Mouse (Mus musculus): Measurements from ENCODE around the gene Armc6. TPM values are rescaled to one million over a fixed set of nuclear protein-coding genes. Genes with fewer than 3 reads are reported as not detected.
"Not testable (repeated sequence)": the region's sequence is repeated elsewhere in the genome, so short reads cannot be mapped to it uniquely, and the experiment has no call there.

Gene Armc6
- total and polyA plus RNA-seq, 3 experiments: 7.0 to 9.4 (median 8.4) TPM

DNA sequence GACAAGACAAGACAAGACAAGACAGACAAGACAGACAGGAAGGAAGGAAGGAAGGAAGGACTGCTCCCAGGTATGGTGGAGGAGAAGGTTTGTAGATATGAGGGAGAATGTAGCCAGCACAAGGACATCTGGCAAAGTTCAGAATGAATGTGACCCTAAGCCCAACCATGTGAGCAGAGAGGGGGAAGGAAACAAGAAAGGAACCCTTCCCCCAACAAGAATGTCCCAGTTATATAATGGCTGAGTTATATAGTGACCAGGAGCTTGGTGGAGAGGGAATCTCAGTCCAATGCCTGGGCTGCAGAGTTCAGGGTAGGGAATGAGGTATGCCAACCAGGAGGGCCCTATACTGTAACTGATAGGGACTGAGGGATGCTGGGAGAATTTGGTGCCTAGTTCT is 16.8 kb downstream of the Armc6 start:
- DNase-seq: no peak
- intact Hi-C loops (cut with DNase I): no loop called here
- H3K27ac ChIP-seq: no peak overlapping the region

DNA sequence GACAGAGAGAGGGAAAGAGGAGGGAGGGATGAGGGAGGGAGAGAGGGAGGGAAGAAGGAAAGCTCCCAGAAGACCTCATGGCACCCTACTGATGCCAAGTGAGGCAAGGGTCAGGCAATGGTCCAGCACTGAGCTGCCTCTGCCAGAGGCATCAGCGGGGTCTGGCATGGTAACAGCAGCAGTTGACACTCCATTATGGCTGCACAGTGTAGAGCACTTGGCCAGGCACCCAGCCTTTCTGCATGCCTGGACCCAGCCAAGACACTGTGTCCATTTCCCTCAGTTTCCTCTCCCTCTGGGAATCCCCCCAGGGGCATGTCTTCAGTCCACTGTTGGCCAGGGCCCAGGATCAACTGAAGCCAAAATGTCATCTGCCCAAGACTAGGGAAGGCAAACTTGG is 17.7 kb downstream of the Armc6 start:
- H3K27ac ChIP-seq: peak overlapping the region; percentile 69
- no peak overlapping the region for H3K4me3 ChIP-seq
- intact Hi-C loops (cut with DNase I): no loop called here
- TF ChIP-seq EP300 (IDR thresholded peaks at IDR 0.05; ENCODE audit: insufficient read depth, low read depth, low read length): peak; percentile 94
- TF ChIP-seq CTCF (IDR thresholded peaks at IDR 0.05): no peak
- H3K36me3 ChIP-seq (ENCODE audit: control insufficient read depth, insufficient read depth, low read length): no peaks in the 10 kb centered on the region
- H3K27me3 ChIP-seq (ENCODE audit: control insufficient read depth, insufficient read depth, low read length): no peaks in the 10 kb centered on the region
- H3K79me2 ChIP-seq (replicated peaks; ENCODE audit: control insufficient read depth, insufficient read depth, low read length): no peaks in the 10 kb centered on the region
- DNase-seq: peak; percentile 78 to 86
- H3K9ac ChIP-seq (ENCODE audit: low read depth, low read length): no peak overlapping the region
- 17% methylated on average over 1 of the region's 1 CpGs for WGBS
- H3K4me1 ChIP-seq (ENCODE audit: control insufficient read depth, insufficient read depth, low read length): peaks cover 16% of the 10 kb centered on the region

More for the DNA sequence above, 16.8 kb downstream of the Armc6 start:
- TF ChIP-seq CTCF (IDR thresholded peaks at IDR 0.05) (no peak), EP300 (IDR thresholded peaks at IDR 0.05; ENCODE audit: insufficient read depth, low read depth, low read length) (no peak), POLR2A (IDR thresholded peaks at IDR 0.05; ENCODE audit: insufficient read depth, low read depth, low read length) (no peak)
- Histone ChIP-seq H3K36me3 (ENCODE audit: control insufficient read depth, insufficient read depth, low read length) (no peaks in the 10 kb centered on the region), H3K27me3 (ENCODE audit: control insufficient read depth, insufficient read depth, low read length) (no peaks in the 10 kb centered on the region), H3K4me3 (no peak overlapping the region), H3K9ac (ENCODE audit: low read depth, low read length) (no peak overlapping the region), H3K4me1 (ENCODE audit: control insufficient read depth, insufficient read depth, low read length) (peaks cover 16% of the 10 kb centered on the region), H3K79me2 (replicated peaks; ENCODE audit: control insufficient read depth, insufficient read depth, low read length) (no peaks in the 10 kb centered on the region)

DNA sequence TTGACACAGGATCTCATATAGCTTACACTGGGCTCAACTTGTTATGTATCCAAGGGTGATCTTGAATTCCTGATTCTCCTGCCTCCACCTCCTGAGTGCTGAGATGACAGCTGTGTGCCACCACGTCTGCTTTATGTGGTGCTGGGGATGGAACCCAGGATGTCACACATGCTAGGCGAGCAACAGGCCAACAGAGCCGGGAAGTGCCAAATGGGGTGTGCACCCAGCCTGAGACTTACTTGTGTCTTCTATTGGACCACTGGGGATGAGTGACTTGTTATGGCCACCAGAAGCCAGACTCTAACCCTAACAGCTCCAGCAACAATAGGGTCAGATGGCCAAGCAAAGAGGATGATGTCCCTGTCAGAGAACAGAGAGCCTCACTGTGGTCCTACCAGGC is 18.1 kb downstream of the Armc6 start:
- H3K9ac ChIP-seq (ENCODE audit: low read depth, low read length); H3K27me3 ChIP-seq (ENCODE audit: control insufficient read depth, insufficient read depth, low read length); H3K27ac ChIP-seq; H3K36me3 ChIP-seq (ENCODE audit: control insufficient read depth, insufficient read depth, low read length); H3K4me3 ChIP-seq; DNase-seq; intact Hi-C loops (cut with DNase I); H3K79me2 ChIP-seq (replicated peaks; ENCODE audit: control insufficient read depth, insufficient read depth, low read length): not testable (repeated sequence)
- H3K4me1 ChIP-seq (ENCODE audit: control insufficient read depth, insufficient read depth, low read length): peaks cover 16% of the 10 kb centered on the region
- WGBS: 65% methylated on average over 3 of the region's 3 CpGs

DNA sequence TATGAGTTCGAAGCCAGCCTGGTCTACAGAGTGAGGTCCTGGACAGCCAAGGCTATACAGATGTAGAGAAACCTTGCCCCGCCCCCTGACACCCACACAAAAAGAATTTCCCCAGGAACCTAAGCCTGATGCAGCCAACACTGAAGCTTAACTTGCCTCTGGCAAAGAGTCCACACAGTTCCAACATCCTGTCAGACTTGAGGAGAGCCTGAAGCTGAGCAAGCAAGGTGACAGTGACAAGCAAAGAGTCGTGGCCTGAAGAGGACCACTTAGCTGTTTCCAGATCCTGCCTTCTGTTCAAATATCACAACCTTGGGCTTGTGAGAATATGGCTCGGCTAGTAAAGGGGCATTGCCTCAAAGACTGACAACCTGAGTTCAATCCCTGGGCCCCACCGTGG is 19.2 kb downstream of the Armc6 start:
- 61% methylated on average over 5 of the region's 5 CpGs for WGBS
- H3K36me3 ChIP-seq (ENCODE audit: control insufficient read depth, insufficient read depth, low read length): no peaks in the 10 kb centered on the region
- H3K4me1 ChIP-seq (ENCODE audit: control insufficient read depth, insufficient read depth, low read length): peaks cover 9% of the 10 kb centered on the region
- intact Hi-C loops (cut with DNase I): no loop called here
- peak overlapping the region; percentile 47 for H3K27ac ChIP-seq
- no peaks in the 10 kb centered on the region for H3K79me2 ChIP-seq (replicated peaks; ENCODE audit: control insufficient read depth, insufficient read depth, low read length)
- no peaks in the 10 kb centered on the region for H3K27me3 ChIP-seq (ENCODE audit: control insufficient read depth, insufficient read depth, low read length)
- no peak overlapping the region for H3K4me3 ChIP-seq
- DNase-seq: no peak
- no peak overlapping the region for H3K9ac ChIP-seq (ENCODE audit: low read depth, low read length)
- TF ChIP-seq CTCF (IDR thresholded peaks at IDR 0.05) (no peak), POLR2A (IDR thresholded peaks at IDR 0.05; ENCODE audit: insufficient read depth, low read depth, low read length) (no peak), EP300 (IDR thresholded peaks at IDR 0.05; ENCODE audit: insufficient read depth, low read depth, low read length) (no peak)

DNA sequence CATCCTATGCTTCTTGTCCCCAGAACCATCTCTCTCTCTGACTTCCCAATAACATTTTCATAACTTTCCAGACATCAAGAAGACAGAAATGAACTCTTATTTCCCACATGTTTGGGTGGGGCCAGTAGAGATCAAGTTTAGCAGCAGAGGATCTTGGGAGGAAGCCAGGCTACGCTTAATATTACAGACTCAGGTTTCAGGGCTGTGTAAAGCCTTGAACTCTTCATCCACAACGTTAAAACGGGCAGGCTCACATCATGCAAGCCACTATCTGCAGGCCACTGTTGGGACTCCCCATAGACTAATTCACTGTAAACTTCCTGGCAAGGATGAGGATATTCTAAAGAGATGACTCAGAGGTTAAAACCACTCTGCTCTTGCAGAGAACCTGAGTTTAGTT is 19.9 kb downstream of the Armc6 start:
- TF ChIP-seq EP300 (IDR thresholded peaks at IDR 0.05; ENCODE audit: insufficient read depth, low read depth, low read length): no peak
- no peak for TF ChIP-seq CTCF (IDR thresholded peaks at IDR 0.05)
- TF ChIP-seq POLR2A (IDR thresholded peaks at IDR 0.05; ENCODE audit: insufficient read depth, low read depth, low read length): no peak
- Histone ChIP-seq H3K27me3 (ENCODE audit: control insufficient read depth, insufficient read depth, low read length) (no peaks in the 10 kb centered on the region), H3K27ac (peak overlapping the region; percentile 47; the same call in 1 of the 2 replicates), H3K36me3 (ENCODE audit: control insufficient read depth, insufficient read depth, low read length) (no peaks in the 10 kb centered on the region), H3K4me1 (ENCODE audit: control insufficient read depth, insufficient read depth, low read length) (peaks cover 6% of the 10 kb centered on the region), H3K9ac (ENCODE audit: low read depth, low read length) (no peak overlapping the region), H3K4me3 (no peak overlapping the region), H3K79me2 (replicated peaks; ENCODE audit: control insufficient read depth, insufficient read depth, low read length) (no peaks in the 10 kb centered on the region)
- intact Hi-C loops (cut with DNase I): loop anchor here (5.0 kb wide), 1 partner anchor 312 kb away; the partner anchor contains the start of genes Ndufa13, Tssk6 and Yjefn3
- no peak for DNase-seq
- 54% methylated on average over 3 of the region's 3 CpGs for WGBS

DNA sequence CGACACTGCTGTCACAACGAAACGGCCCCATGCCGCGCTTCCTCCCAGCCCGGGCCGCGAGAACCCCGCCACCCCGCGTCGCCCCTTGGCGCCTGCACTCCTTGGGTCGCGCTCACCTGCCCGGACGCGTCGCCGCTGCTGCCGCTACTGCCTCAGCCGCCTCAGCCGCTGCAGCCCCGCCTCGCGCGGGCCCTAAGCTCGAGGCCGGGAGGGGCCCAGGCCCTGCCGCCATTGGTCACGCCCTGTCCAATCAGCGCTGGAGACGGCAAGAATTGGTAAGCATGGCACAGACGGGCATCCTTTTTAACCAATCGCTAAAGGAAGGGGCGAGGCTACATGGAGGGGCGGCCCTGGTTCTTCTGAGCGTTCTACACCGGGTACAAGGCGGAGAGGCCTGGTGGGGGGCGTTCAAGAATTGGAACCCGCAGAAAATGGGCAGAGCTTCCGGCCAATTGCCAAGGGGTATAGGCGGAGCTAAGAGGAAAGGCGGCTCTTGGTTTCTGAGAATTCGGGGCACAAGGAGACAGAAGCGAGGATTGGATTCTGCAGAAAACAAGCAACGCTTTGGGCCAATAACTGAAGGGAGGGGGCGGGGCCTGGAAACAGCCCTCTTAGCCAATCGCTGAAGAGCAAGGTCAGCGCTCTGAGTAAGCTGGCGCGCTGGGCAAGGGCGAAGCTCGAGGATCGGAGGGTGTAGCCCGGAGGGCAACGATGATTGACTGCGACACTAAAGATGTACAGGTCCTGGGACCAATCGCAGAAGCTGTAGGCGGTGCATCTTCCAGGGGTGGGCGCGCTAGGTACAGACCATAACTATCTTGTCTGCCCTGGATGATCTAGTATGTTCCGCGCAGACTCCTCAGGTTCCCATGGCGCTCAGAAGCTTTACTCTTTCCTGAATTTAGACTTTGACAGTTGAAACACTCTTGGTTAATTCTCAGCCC is 21.9 kb downstream of the Armc6 start, which contains the start of gene Slc25a42:
Slc25a42 (minus strand) TSS at position 194 of the 944 bp plus-strand sequence.
- H3K4me1 ChIP-seq (ENCODE audit: control insufficient read depth, insufficient read depth, low read length): peaks cover 5% of the 10 kb centered on the region
- intact Hi-C loops (cut with DNase I): loop anchor here (2.0 to 5.0 kb wide), 2 partner anchors 22 to 310 kb away; partner anchors contain the start of genes Armc6, Ndufa13, Sugp2 and Tssk6
- under 1% methylated on average over 65 of the region's 66 CpGs for WGBS
- H3K9ac ChIP-seq (ENCODE audit: low read depth, low read length): peak within 1 kb of the TSS; percentile 86
- peak within 1 kb of the TSS; percentile 73 for H3K4me3 ChIP-seq
- no peaks in the 10 kb centered on the region for H3K79me2 ChIP-seq (replicated peaks; ENCODE audit: control insufficient read depth, insufficient read depth, low read length)
- H3K27me3 ChIP-seq (ENCODE audit: control insufficient read depth, insufficient read depth, low read length): no peaks in the 10 kb centered on the region
- peak; percentile 23; the same call in 1 of the 2 replicates for TF ChIP-seq CTCF (IDR thresholded peaks at IDR 0.05)
- TF ChIP-seq POLR2A (IDR thresholded peaks at IDR 0.05; ENCODE audit: insufficient read depth, low read depth, low read length): peak; percentile 83
- peak; percentile 79 for TF ChIP-seq EP300 (IDR thresholded peaks at IDR 0.05; ENCODE audit: insufficient read depth, low read depth, low read length)
- DNase-seq: peak; percentile 95 to 99
- peak within 1 kb of the TSS; percentile 96 for H3K27ac ChIP-seq
- H3K36me3 ChIP-seq (ENCODE audit: control insufficient read depth, insufficient read depth, low read length): no peaks in the 10 kb centered on the region
